Mouse (Mus musculus) left cerebral cortex, adult 6 months (tissue): ENCODE data around the gene Cd34. TPM values are rescaled to one million over a fixed set of nuclear protein-coding genes. Genes with fewer than 3 reads are reported as not detected.

ENCODE experiments used
- long read RNA-seq, 2 experiments: library from polyadenylated mRNA; unstranded; transcript quantifications; one replicate each; pipeline ENCODE4 v2.0.0; 2019 to 2020
- polyA plus RNA-seq: library from polyadenylated mRNA; unstranded; fragments of <200 nt; fragmentation: Nextera tagmentation; gene quantifications from 2 replicates; pipeline ENCODE4 v1.2.3, GENCODE M21; 2021

Gene Cd34
- 48.6 and 54.2 TPM in 2 replicates for polyA plus RNA-seq
- long read RNA-seq, experiment 1, transcript Cd34-202 (8 exons, 2,554 nt) = major isoform, 150 of 276 reads
- long read RNA-seq, experiment 1, transcript Cd34-201 (8 exons, 2,454 nt) = minor isoform, 81 of 276 reads
- long read RNA-seq, experiment 1, partial matches to known transcripts = 29 of 276 reads
- long read RNA-seq, experiment 1, other reads (novel, unspliced or antisense) = 16 of 276 reads
- long read RNA-seq, experiment 2, transcript Cd34-202 (8 exons, 2,554 nt) = major isoform, 36 of 72 reads
- long read RNA-seq, experiment 2, transcript Cd34-201 (8 exons, 2,454 nt) = minor isoform, 15 of 72 reads
- long read RNA-seq, experiment 2, partial matches to known transcripts = 17 of 72 reads
- long read RNA-seq, experiment 2, other reads (novel, unspliced or antisense) = 4 of 72 reads

GRCm38 (mm10) chr1:194938715-194939114 is at the start of gene Cd34:
Gene Cd34, plus strand, starts transcription at chr1:194938819.

Other genes with a start within 250 kb of the Cd34 start
- 0.11 and 0.24 TPM in 2 replicates for gene Cd46, start 153.4 kb downstream of the Cd34 start, polyA plus RNA-seq
- 28.4 and 28.6 TPM in 2 replicates for gene Cr1l, start 192.8 kb downstream of the Cd34 start, polyA plus RNA-seq
- 0.05 and 0.26 TPM in 2 replicates for gene Cr2, start 237.9 kb downstream of the Cd34 start, polyA plus RNA-seq